Mouse (Mus musculus) thymus, adult 2 months (tissue): Measurements from ENCODE around the gene Rapgef3. TPM values are rescaled to one million over a fixed set of nuclear protein-coding genes. Genes with fewer than 3 reads are reported as not detected.

Experiments used
- DNase-seq: peaks from one replicate; pipeline ENCODE4 v3.0.0; 2021
- H3K27ac ChIP-seq: fragments of 200-500 bp; 2 replicates; pipeline ENCODE4 v1.5.1; 2012; ENCODE audit warnings: low read length, control low read depth; ENCODE audit not compliant: control insufficient read depth, insufficient read depth
- H3K27me3 ChIP-seq: fragments of 200-500 bp; 2 replicates; pipeline ENCODE4 v1.6.1; 2012; ENCODE audit warnings: mild to moderate bottlenecking, low read length, moderate library complexity, mixed read lengths; ENCODE audit not compliant: control insufficient read depth, insufficient read depth
- H3K36me3 ChIP-seq: fragments of 200-500 bp; 2 replicates; pipeline ENCODE4 v1.6.1; 2012; ENCODE audit warnings: mild to moderate bottlenecking, low read length, moderate library complexity; ENCODE audit not compliant: control insufficient read depth, insufficient read depth
- H3K4me1 ChIP-seq: fragments of 200-500 bp; replicated peaks from 2 replicates; pipeline ENCODE4 v1.6.1; 2012; ENCODE audit warnings: low read length; ENCODE audit not compliant: control insufficient read depth, insufficient read depth
- H3K4me3 ChIP-seq: fragments of 200-500 bp; 2 replicates; pipeline ENCODE4 v1.5.1; 2012; ENCODE audit warnings: mild to moderate bottlenecking, low read length, control low read depth, moderate library complexity; ENCODE audit not compliant: control insufficient read depth, insufficient read depth
- CTCF ChIP-seq: fragments of 200-500 bp; IDR thresholded peaks from 2 replicates; pipeline ENCODE4 v1.5.1; 2012; ENCODE audit warnings: mild to moderate bottlenecking, control low read depth, low read length, moderate library complexity, borderline replicate concordance; ENCODE audit not compliant: control insufficient read depth, poor library complexity, insufficient read depth; ENCODE audit errors: extremely low read depth
- POLR2A ChIP-seq: fragments of 200-500 bp; IDR thresholded peaks from 2 replicates; pipeline ENCODE4 v1.6.1; 2012; ENCODE audit warnings: mild to moderate bottlenecking, low read length, control low read depth, moderate library complexity; ENCODE audit not compliant: control insufficient read depth, poor library complexity, insufficient read depth; ENCODE audit errors: extremely low read depth
- WGBS: fragments of 180-500 bp; shearing (Covaris S2); methylation state at CpG from one replicate; pipeline ENCODE4 v1.1.7; 2018; 5-methylcytosine and 5-hydroxymethylcytosine counted together
- polyA plus RNA-seq: library from polyadenylated mRNA; depleted of rRNA; stranded (reverse); fragments of >200 nt; gene quantifications from 2 replicates; pipeline ENCODE4 v1.2.3, GENCODE M21; 2012

Rapgef3 gene
- polyA plus RNA-seq, 1 experiment: 276 TPM

- DNase-seq: peak; percentile 36
- WGBS: 43% methylated on average over 8 of the region's 8 CpGs
- Histone ChIP-seq H3K4me1 (peaks cover 62% of the 10 kb centered on the region), H3K27me3 (no peaks in the 10 kb centered on the region), H3K36me3 (peaks cover 38% of the 10 kb centered on the region), H3K27ac (peak overlapping the region; percentile 97), H3K4me3 (peak overlapping the region; percentile 98)
- TF ChIP-seq POLR2A (no peak), CTCF (no peak)
These were observed 49.1 kb downstream of the Rapgef3 start for GRCm38 (mm10) chr15:97718535-97719155.

GRCm38 (mm10) chr15:97717861-97718534 lies 49.8 kb downstream of the Rapgef3 start:
- TF ChIP-seq CTCF: peak; percentile 56; the same call in 1 of the 2 replicates
- TF ChIP-seq POLR2A: peak; percentile 56
- DNase-seq: peak; percentile 79
- H3K27me3 ChIP-seq: no peaks in the 10 kb centered on the region
- peak overlapping the region; percentile 98 for H3K4me3 ChIP-seq
- peaks cover 57% of the 10 kb centered on the region for H3K4me1 ChIP-seq
- peak overlapping the region; percentile 97 for H3K27ac ChIP-seq
- H3K36me3 ChIP-seq: peaks cover 45% of the 10 kb centered on the region
- WGBS: 12% methylated on average over 12 of the region's 12 CpGs

- Histone ChIP-seq H3K27me3 (no peaks in the 10 kb centered on the region), H3K4me1 (peaks cover 47% of the 10 kb centered on the region), H3K36me3 (peaks cover 57% of the 10 kb centered on the region), H3K4me3 (no peak overlapping the region), H3K27ac (no peak overlapping the region)
- 95% methylated on average over 11 of the region's 11 CpGs for WGBS
- TF ChIP-seq CTCF (no peak), POLR2A (no peak)
- no peak for DNase-seq
These were observed 51.0 kb downstream of the Rapgef3 start for GRCm38 (mm10) chr15:97716782-97717181.

- Histone ChIP-seq H3K27ac (no peak overlapping the region), H3K36me3 (peaks cover 68% of the 10 kb centered on the region), H3K4me1 (peaks cover 39% of the 10 kb centered on the region), H3K27me3 (no peaks in the 10 kb centered on the region), H3K4me3 (no peak overlapping the region)
- DNase-seq: no peak
- 98% methylated on average over 1 of the region's 1 CpGs for WGBS
- no peak for TF ChIP-seq POLR2A
- TF ChIP-seq CTCF: no peak
These were observed 52.0 kb downstream of the Rapgef3 start for GRCm38 (mm10) chr15:97715734-97716133.

GRCm38 (mm10) chr15:97715083-97715482 lies 52.7 kb downstream of the Rapgef3 start:
- WGBS: 96% methylated on average over 8 of the region's 8 CpGs
- DNase-seq: no peak
- Histone ChIP-seq H3K27me3 (no peaks in the 10 kb centered on the region), H3K4me1 (peaks cover 34% of the 10 kb centered on the region), H3K36me3 (peaks cover 69% of the 10 kb centered on the region), H3K4me3 (no peak overlapping the region), H3K27ac (no peak overlapping the region)
- TF ChIP-seq CTCF (no peak), POLR2A (no peak)

GRCm38 (mm10) chr15:97712546-97712945 lies 55.2 kb downstream of the Rapgef3 start:
- Histone ChIP-seq H3K4me3 (no peak overlapping the region), H3K27me3 (no peaks in the 10 kb centered on the region), H3K36me3 (peaks cover 63% of the 10 kb centered on the region), H3K27ac (no peak overlapping the region), H3K4me1 (peaks cover 20% of the 10 kb centered on the region)
- no peak for TF ChIP-seq POLR2A
- TF ChIP-seq CTCF: no peak
- WGBS: 87% methylated on average over 6 of the region's 6 CpGs
- no peak for DNase-seq

- WGBS: 70% methylated on average over 6 of the region's 6 CpGs
- no peak for DNase-seq
- TF ChIP-seq POLR2A (no peak), CTCF (no peak)
- Histone ChIP-seq H3K4me1 (peaks cover 7% of the 10 kb centered on the region; the same call in 1 of the 2 replicates), H3K4me3 (no peak overlapping the region), H3K27ac (no peak overlapping the region), H3K27me3 (no peaks in the 10 kb centered on the region), H3K36me3 (peaks cover 49% of the 10 kb centered on the region)
These were observed 56.9 kb downstream of the Rapgef3 start for GRCm38 (mm10) chr15:97710906-97711305.
